Mouse (Mus musculus) bone marrow, adult 2 months (tissue): ENCODE measurements around the gene Reep1.

ENCODE experiments used
- CTCF ChIP-seq: fragments of 200-500 bp; IDR thresholded peaks from 2 replicates; pipeline ENCODE4 v1.5.1; 2011; ENCODE audit warnings: low read length, control low read depth; ENCODE audit not compliant: control insufficient read depth, insufficient read depth
- POLR2A ChIP-seq: fragments of 200-500 bp; IDR thresholded peaks from 2 replicates; pipeline ENCODE4 v1.6.1; 2011; ENCODE audit warnings: low read depth, mild to moderate bottlenecking, control low read depth, low read length, borderline replicate concordance; ENCODE audit not compliant: control insufficient read depth

GRCm38 (mm10) chr6:71778016-71778415 is 70.7 kb downstream of the Reep1 start:
- TF ChIP-seq CTCF (no peak), POLR2A (no peak)
